Mouse (Mus musculus) gastrocnemius, postnatal 25 days (tissue): Measurements from ENCODE around the gene Echdc2. TPM values are rescaled to one million over a fixed set of nuclear protein-coding genes. Genes with fewer than 3 reads are reported as not detected.
"Not testable (repeated sequence)": the region's sequence is repeated elsewhere in the genome, so short reads cannot be mapped to it uniquely, and the experiment has no call there.

Experiments used
- DNase-seq: peaks from one replicate; pipeline ENCODE4 v3.0.0; 2022
- long read RNA-seq, 2 experiments: library from polyadenylated mRNA; stranded (forward); transcript quantifications; one replicate each; pipeline ENCODE4 v2.0.0; 2021
- total RNA-seq, 2 experiments: library from RNA; stranded (reverse); gene quantifications; 1 replicate in 1 of 2; 2 replicates in 1 of 2; pipeline ENCODE4 v1.2.3; 2021

The Echdc2 gene
- 1 to 10 TPM; 4.6 to 5.4 TPM for total RNA-seq
- long read RNA-seq, experiment 1, partial matches to known transcripts = 0 of 4 reads
- long read RNA-seq, experiment 1, other reads (novel, unspliced or antisense) = 0 of 4 reads
- long read RNA-seq, experiment 2, partial matches to known transcripts = 0 of 4 reads
- long read RNA-seq, experiment 2, other reads (novel, unspliced or antisense) = 0 of 4 reads

DNA sequence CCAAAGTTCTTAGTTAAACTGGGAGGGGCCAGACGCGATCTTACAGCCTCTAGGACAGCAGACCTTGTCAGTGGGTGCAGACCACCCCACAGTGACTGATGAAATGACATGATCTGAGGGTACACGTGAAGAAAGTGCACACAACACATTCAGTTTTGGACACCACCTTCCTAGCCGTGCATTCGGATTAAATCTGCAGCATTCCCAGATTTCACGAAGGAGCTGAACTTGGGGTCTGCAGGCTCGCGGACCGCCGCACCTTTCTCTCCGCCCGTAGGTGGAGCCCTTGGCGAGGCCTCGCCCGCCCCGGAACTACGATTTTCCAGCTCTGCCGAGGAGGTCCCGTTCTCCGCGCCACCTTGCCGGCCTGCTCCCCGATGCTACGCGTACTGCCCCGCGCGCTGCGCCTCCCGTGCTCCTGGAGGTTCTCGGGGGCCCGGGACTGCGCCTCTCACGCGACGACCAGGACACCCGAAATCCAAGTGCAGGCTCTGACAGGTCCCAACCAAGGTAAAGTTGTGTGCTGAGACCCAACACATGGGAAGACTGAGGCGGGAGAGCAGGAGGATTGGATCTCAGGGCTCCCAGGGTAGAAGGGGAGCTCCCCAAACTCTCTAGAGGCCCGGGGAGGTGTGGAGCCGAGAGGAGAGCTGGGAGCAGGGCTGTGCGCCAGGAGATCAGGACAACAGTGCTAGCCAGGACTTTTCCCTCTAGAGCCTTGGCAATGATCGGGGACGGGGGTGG lies at the start of gene Echdc2:
TSS of gene Echdc2 (plus strand) at position 286 of the 744 bp plus-strand sequence.
- DNase-seq = peak; percentile 31

GRCm38 (mm10) chr4:108116466-108116865 lies 48.8 kb upstream of the Echdc2 start:
- no peak for DNase-seq

GRCm38 (mm10) chr4:108117488-108117887 lies 47.7 kb upstream of the Echdc2 start:
- no peak for DNase-seq

GRCm38 (mm10) chr4:108117924-108118876 lies 47.0 kb upstream of the Echdc2 start:
- DNase-seq = peak; percentile 92

DNA sequence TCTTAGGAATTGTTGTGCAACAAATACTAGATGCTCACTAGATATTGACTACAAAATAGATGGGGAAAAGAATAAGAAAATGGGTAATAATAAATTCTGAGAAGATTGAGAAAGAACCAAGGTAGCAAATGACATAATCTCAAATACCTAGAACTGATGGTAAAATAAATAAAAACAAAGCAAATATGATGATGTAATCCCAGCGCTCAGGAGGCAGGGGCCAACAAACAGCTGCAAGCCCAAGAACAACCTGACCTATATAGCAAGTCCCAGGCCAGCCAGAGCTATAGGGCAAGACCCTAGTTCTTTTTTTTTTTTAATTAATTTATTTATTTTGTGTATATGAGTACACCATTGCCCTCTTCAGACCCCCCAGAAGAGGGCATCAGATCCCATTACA lies 41.1 kb upstream of the Echdc2 start:
- no peak for DNase-seq

- no peak for DNase-seq
Observed at GRCm38 (mm10) chr4:108126260-108126659, 39.0 kb upstream of the Echdc2 start.

DNA sequence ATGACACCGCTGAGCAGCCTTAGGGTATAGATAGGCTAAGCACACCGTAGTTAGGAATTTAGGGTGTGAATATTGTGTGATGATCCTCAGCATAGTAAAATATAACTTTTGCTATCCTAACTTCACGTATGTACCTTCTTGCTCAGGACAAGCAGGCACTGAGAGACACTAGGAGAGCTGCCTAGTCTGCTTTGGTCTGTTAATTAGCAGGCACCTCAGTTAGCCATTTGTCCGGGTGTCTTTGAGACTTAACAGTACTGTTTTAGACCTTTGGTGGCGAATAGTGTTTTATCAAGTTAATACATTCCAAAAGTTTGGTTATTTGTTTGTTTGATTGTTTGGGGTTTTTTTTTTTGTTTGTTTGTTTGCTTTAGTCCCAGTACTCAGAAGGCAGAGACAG lies 37.7 kb upstream of the Echdc2 start:
- no peak for DNase-seq

DNA sequence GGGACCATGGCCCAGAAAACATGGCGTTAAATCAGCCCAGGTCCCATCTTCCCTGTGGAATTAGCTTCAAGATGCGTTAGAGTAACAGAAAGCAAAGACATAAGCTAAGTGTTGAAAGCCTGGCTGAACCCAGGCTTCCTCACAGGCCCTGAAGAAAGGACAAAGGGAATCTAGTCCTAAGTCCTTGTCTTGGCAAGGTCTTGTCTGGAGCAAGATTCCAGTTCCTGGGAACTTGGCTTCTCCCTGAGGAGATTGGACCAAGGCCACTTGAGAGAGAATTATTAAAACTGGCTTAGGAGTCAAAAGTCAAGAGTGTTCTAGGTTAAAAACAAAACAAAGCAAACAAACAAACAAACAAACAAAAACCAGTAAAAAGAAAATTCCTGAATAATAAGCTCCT lies 36.9 kb upstream of the Echdc2 start:
- DNase-seq = no peak

DNA sequence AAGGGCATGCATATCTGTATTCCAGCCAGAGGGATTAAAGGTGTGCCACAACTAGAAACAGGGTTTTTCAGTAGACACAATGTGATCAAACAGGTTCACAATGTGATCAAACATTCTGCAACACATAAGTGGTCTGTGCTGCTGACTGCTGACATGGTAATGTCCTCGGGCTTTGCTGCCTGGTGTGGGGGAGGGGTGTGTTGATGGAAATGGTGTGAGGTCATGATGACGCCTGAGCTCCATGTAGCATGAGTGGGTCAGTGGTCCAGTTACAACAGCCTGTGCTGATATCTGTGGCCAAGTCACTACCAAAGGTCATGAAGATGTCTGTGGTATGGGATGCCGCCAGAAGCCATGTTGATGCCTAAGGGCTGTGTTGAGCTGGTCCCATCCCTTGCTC lies 34.8 kb upstream of the Echdc2 start:
- DNase-seq = no peak

GRCm38 (mm10) chr4:108136938-108137337 lies 28.3 kb upstream of the Echdc2 start:
- DNase-seq = no peak

DNA sequence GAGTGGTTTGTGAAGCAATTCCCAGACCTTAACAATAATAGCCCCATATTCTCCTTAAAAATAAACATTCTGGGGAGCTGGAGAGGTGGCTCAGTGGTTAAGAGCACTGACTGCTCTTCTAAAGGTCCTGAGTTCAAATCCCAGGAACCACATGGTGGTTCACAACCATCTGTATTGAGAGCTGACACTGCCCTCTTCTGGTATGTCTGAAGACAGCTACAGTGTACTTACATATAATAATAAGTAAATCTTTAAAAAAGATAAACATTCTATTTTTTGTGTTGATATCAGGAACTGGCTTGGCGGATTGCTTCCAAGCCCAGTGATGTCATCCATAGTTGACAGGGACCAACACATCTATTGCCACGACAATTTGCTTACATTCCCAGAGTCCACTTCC lies 22.1 kb upstream of the Echdc2 start:
- DNase-seq = not testable (repeated sequence)

DNA sequence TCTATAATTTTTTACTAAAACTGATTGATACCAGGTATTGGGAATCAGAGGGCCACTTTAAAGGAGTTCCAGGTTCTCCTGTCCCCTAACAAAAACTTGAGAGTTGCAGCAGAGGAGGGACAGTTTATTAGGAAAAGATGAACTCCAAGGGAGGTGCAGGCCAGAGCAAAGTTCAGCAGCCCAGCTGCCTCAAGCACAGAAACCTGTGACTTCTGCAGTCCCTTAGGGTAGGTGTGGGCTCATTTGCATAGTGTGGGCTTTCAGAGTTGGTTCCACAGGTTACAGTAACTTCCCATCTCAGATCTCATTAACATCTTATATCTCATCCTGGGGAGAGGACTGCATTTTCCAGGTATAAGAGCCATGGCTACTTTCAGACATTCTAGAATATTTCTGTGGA lies 21.5 kb upstream of the Echdc2 start:
- no peak for DNase-seq

DNA sequence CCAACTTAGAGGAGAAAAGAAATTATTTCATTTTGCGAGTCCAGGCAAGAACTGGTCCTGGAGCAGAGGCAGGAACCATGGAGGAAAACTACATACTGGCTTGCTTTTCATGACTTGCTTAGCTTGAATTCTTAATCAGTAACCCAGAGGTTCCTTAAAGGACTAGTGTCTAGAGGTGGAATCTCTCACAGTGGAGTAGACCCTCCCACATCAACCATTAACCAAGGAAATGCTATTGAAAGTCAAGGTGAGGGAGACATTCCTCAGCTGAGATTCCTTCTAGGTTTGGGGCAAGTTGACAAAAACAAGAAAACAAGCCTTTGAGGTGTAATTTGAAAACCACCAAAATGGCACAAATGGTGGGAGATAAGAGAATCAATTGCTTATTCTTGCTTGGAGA lies 20.4 kb upstream of the Echdc2 start, which contains the start of gene Scp2:
TSS of gene Scp2 (minus strand) at position 119 of the 400 bp plus-strand sequence.
- DNase-seq = no peak

- DNase-seq = not testable (repeated sequence)
Observed at GRCm38 (mm10) chr4:108145554-108145953, 19.7 kb upstream of the Echdc2 start.

DNA sequence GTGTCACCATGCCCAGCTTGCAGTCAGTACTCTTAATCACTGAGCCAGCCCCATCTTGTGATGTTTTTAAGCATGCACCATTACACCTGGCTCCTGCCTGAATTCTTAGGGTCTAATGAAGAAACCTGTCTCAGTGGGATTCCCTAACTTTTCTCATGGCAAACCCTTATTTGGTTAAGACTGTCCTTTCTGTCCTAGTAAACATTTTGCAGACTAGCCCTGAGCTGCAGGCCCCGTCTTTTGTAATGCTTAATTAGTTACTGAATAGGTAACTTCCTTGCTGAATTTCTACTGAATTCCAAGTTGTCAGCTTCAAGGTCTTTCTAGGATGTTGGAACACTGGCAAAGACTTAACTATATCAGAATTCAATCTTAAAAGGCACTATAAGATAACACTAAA lies 10.1 kb upstream of the Echdc2 start:
- DNase-seq = not testable (repeated sequence)

GRCm38 (mm10) chr4:108161936-108162335 lies 3.3 kb upstream of the Echdc2 start:
- no peak for DNase-seq

DNA sequence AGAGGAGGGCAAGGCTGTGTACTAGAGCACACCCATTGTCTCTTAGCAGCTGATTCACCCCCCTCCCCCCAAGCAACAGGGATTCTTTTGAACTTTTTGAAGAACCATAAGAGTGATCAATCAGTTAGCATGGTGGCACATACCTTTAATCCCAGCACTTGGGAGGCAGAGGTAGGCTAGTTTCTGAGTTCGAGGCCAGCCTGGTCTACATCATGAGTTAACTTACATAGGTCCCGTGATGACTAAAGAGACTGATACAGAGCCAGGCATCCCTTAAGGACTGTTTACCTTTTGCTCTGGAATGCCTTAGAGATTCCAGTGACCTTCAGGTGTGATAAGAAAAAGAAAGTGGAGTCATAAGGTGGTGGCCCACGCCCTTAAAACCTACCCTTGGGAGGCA lies 1.9 kb upstream of the Echdc2 start:
- DNase-seq = no peak

DNA sequence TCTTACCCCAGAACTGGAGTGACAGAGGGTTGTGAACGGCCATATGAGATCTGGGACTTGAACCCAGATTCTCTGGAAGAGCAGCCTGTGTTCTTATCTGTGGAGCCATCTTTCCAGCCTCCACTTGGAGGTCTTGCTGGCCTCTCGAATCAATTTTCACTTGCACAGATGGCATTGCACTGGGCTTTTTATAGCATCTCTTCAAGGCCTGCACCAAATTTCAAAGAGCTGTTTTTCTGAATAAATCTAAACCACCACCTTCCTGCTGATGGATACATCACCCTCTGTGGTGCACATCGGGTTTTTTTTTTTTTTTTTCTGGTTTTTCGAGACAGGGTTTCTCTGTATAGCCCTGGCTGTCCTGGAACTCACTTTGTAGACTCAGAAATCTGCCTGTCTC lies 1.6 kb downstream of the Echdc2 start:
- no peak for DNase-seq

- no peak for DNase-seq
Observed at GRCm38 (mm10) chr4:108168056-108168455, 2.8 kb downstream of the Echdc2 start.

GRCm38 (mm10) chr4:108182278-108182677 lies 17.0 kb downstream of the Echdc2 start:
- DNase-seq = no peak

DNA sequence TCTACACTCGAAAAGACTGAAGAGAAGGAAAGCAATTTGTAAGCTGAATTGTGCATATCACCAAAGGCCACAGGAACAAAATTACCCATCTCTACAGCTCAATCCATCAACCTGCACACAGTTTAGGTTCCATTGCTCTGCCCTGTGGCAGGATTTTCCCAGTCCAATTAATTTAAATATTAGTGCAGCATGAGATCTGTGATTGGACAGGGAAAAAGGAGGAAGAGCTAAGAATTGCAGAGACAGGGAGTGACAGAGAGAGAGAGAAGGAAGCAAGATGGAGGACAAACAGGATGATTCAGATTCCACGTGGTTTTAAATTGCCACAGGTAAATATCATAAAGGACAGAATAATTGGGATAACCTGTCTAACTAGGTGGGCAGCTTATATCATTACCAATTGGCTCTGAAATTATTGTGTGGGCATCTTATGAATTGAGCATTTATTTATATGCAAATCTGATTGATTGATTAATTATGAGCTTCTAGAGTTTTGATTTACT lies 27.6 kb downstream of the Echdc2 start:
- no peak for DNase-seq

- peak; percentile 44 for DNase-seq
Observed at GRCm38 (mm10) chr4:108196277-108196855, 31.1 kb downstream of the Echdc2 start.
